14 mouse cellular contexts compared by ENCODE assay signal in the genomic region with DNA sequence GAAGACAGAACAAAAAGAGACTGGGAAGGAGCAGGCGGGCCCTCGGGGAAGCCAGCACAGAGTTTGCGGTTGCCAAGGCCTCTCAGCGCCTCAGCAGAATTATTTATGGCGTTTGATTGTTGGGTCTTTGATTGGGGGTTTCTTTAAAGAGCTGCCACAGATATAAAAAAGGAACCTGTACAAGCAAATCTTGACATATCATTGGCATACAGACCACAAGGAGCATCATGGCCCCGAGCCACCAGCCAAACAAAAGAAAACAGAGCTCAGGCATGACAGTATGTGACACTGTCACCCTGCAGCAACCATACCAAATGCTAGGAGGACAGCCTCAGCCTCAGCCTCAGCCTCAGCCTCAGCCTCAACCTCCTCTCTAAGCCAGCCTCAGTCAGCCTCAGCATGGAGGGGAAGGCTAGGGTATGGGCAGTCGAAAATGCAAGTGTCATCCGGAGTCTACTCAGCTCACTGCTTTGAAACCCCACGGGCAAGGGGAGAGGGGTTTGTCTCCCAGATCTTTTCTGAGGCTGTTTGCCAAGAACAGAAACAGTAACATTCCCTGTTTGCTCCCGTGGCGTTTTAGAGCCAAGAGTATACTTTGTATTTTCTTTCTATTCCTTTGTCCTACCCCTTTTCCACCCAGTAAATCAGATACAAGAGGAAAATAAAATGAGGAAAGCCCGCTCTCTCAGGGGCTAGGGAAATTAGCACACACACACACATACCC.
DNase-seq lines count a peak whose midpoint lies in the region; ATAC-seq and TF ChIP-seq lines count a peak whose summit lies in the region.
"Had no signal": no experiment of that assay in that cellular context is flagged by ENCODE, and none has a peak within 500 bp of the region (broad histone marks: within the 10 kb centered on the region; RNA-seq: fewer than 3 reads in every experiment).

No protein-coding gene starts in this region.

- H3K27ac ChIP-seq in limb, embryonic 14.5 days (replicated peaks; ENCODE audit: low read depth, low read length): no peak overlapping the region
- no peak overlapping the region for H3K27ac ChIP-seq in limb, embryonic 10.5 days
- H3K27ac ChIP-seq in forebrain, embryonic 10.5 days: peak overlapping the region; percentile 52
- H3K27ac ChIP-seq in hindbrain, embryonic 11.5 days (ENCODE audit: low read depth, low read length): peak overlapping the region; percentile 42; the same call in 1 of the 2 replicates
- peak overlapping the region; percentile 80 for H3K27ac ChIP-seq in midbrain, embryonic 15.5 days

- no peaks in the 10 kb centered on the region for H3K27me3 ChIP-seq in limb, embryonic 14.5 days (ENCODE audit: control insufficient read depth, insufficient read depth, low read length)
- no peaks in the 10 kb centered on the region for H3K27me3 ChIP-seq in limb, embryonic 10.5 days (ENCODE audit: low read depth, poor library complexity, severe bottlenecking)
- H3K27me3 ChIP-seq in forebrain, embryonic 10.5 days (ENCODE audit: poor library complexity, severe bottlenecking): no peaks in the 10 kb centered on the region
- no peaks in the 10 kb centered on the region for H3K27me3 ChIP-seq in hindbrain, embryonic 11.5 days (ENCODE audit: control insufficient read depth, insufficient read depth, low read length)
- no peaks in the 10 kb centered on the region for H3K27me3 ChIP-seq in midbrain, embryonic 15.5 days (replicated peaks)

- H3K4me2 ChIP-seq in limb, embryonic 14.5 days (replicated peaks; ENCODE audit: low read depth, low read length, severe bottlenecking): no peak overlapping the region
- no peak overlapping the region for H3K4me2 ChIP-seq in hindbrain, embryonic 11.5 days (replicated peaks; ENCODE audit: low read depth, low read length)
- no peak overlapping the region for H3K4me2 ChIP-seq in midbrain, embryonic 15.5 days

- no peak for TF ChIP-seq POLR2A in limb, embryonic 14.5 days (IDR thresholded peaks at IDR 0.05; ENCODE audit: borderline replicate concordance, extremely low read depth, insufficient read depth, insufficient read length)

- H3K4me1 ChIP-seq in limb, embryonic 14.5 days (ENCODE audit: control insufficient read depth, insufficient read depth, low read length): peaks cover 13% of the 10 kb centered on the region
- peaks cover 6% of the 10 kb centered on the region; the same call in 1 of the 2 replicates for H3K4me1 ChIP-seq in limb, embryonic 10.5 days
- H3K4me1 ChIP-seq in forebrain, embryonic 10.5 days: peaks cover 34% of the 10 kb centered on the region
- H3K4me1 ChIP-seq in hindbrain, embryonic 11.5 days (replicated peaks; ENCODE audit: control insufficient read depth, insufficient read depth, low read length): no peaks in the 10 kb centered on the region; the same call in 1 of the 2 replicates
- peaks cover 29% of the 10 kb centered on the region for H3K4me1 ChIP-seq in midbrain, embryonic 15.5 days

- peak; percentile 55 for DNase-seq in limb, embryonic 14.5 days (ENCODE audit: low spot score)
- DNase-seq in limb, embryonic 10.5 days (ENCODE audit: low spot score): no peak
- DNase-seq in forebrain, embryonic 10.5 days (ENCODE audit: extremely low spot score, low spot score): no peak
- peak; percentile 30 for DNase-seq in hindbrain, embryonic 11.5 days (ENCODE audit: low spot score)
- no peak for DNase-seq in cerebellum, adult 9-10 months
- no peak for DNase-seq in thymus, postnatal 14 days
- DNase-seq in layer of hippocampus, postnatal 25 days (ENCODE audit: extremely low spot score in 1 of 2, low spot score in 1 of 2): no peak
- DNase-seq: heart, postnatal 10 days; kidney, adult 2 months; liver; lung, postnatal 4 days; right cerebral cortex, postnatal 14 days had no signal

- no peak overlapping the region for H3K4me3 ChIP-seq in limb, embryonic 14.5 days (replicated peaks; ENCODE audit: low read length)
- H3K4me3 ChIP-seq in limb, embryonic 10.5 days: no peak overlapping the region
- H3K4me3 ChIP-seq in forebrain, embryonic 10.5 days: no peak overlapping the region
- H3K4me3 ChIP-seq in hindbrain, embryonic 11.5 days (ENCODE audit: low read depth, low read length): no peak overlapping the region
- no peak overlapping the region for H3K4me3 ChIP-seq in midbrain, embryonic 15.5 days
- H3K4me3 ChIP-seq: myocyte had no signal

- ATAC-seq in limb, embryonic 14.5 days (ENCODE audit: low FRiP score, low read depth): no peak
- no peak for ATAC-seq in hindbrain, embryonic 11.5 days (ENCODE audit: low FRiP score)
- ATAC-seq in midbrain, embryonic 15.5 days (replicated peaks): peak; percentile 29; the same call in 1 of the 2 replicates

- H3K9ac ChIP-seq in limb, embryonic 14.5 days (ENCODE audit: low read depth, low read length, severe bottlenecking): no peak overlapping the region
- H3K9ac ChIP-seq in hindbrain, embryonic 11.5 days (ENCODE audit: low read depth, low read length): no peak overlapping the region
- H3K9ac ChIP-seq in midbrain, embryonic 15.5 days: no peak overlapping the region

- 57% methylated on average over 12 of the region's 12 CpGs for WGBS in limb, embryonic 14.5 days
- WGBS in limb, embryonic 10.5 days: 77% methylated on average over 12 of the region's 12 CpGs
- 81% methylated on average over 12 of the region's 12 CpGs for WGBS in forebrain, embryonic 10.5 days
- WGBS in hindbrain, embryonic 11.5 days: 60% methylated on average over 12 of the region's 12 CpGs
- 28% methylated on average over 12 of the region's 12 CpGs for WGBS in midbrain, embryonic 15.5 days

- no peaks in the 10 kb centered on the region for H3K9me3 ChIP-seq in limb, embryonic 14.5 days (ENCODE audit: control insufficient read depth, low read length)
- no peaks in the 10 kb centered on the region for H3K9me3 ChIP-seq in limb, embryonic 10.5 days (replicated peaks)
- H3K9me3 ChIP-seq in forebrain, embryonic 10.5 days: no peaks in the 10 kb centered on the region
- no peaks in the 10 kb centered on the region for H3K9me3 ChIP-seq in hindbrain, embryonic 11.5 days (ENCODE audit: control insufficient read depth, low read length)
- no peaks in the 10 kb centered on the region for H3K9me3 ChIP-seq in midbrain, embryonic 15.5 days

- H3K36me3 ChIP-seq in limb, embryonic 14.5 days (ENCODE audit: control insufficient read depth, insufficient read depth, low read length): no peaks in the 10 kb centered on the region
- H3K36me3 ChIP-seq in limb, embryonic 10.5 days: no peaks in the 10 kb centered on the region
- no peaks in the 10 kb centered on the region for H3K36me3 ChIP-seq in forebrain, embryonic 10.5 days (replicated peaks)
- no peaks in the 10 kb centered on the region for H3K36me3 ChIP-seq in hindbrain, embryonic 11.5 days (ENCODE audit: control insufficient read depth, insufficient read depth, low read length)
- H3K36me3 ChIP-seq in midbrain, embryonic 15.5 days (replicated peaks): no peaks in the 10 kb centered on the region

Comparison
In these comparisons a context has a peak if more than half of its experiments do, and no peak if none do; other contexts are left out.
1. DNase-seq: peak in limb, embryonic 14.5 days (single experiment) and hindbrain, embryonic 11.5 days (single experiment); none in limb, embryonic 10.5 days (single experiment), forebrain, embryonic 10.5 days (single experiment), cerebellum, adult 9-10 months (single experiment), thymus, postnatal 14 days (single experiment) and layer of hippocampus, postnatal 25 days (0 of 2).
2. H3K27ac ChIP-seq: peak in forebrain, embryonic 10.5 days (single experiment), hindbrain, embryonic 11.5 days (single experiment) and midbrain, embryonic 15.5 days (single experiment); none in limb, embryonic 14.5 days (single experiment) and limb, embryonic 10.5 days (single experiment).